Mouse (Mus musculus): ENCODE data around the gene Gsdma. TPM values are rescaled to one million over a fixed set of nuclear protein-coding genes. Genes with fewer than 3 reads are reported as not detected.

Gene Gsdma
- not detected for total RNA-seq (2023)

GRCm38 (mm10) chr11:98664091-98664490, at the start of gene Gsdma:
TSS of gene Gsdma (plus strand) at chr11:98664351.

GRCm38 (mm10) chr11:98625611-98626410, 38.3 kb upstream of the Gsdma start, which contains the start of the genes Gm12355 and Gsdma3:
TSS of gene Gm12355 (minus strand) at chr11:98625661.
TSS of gene Gsdma3 (plus strand) at chr11:98626360.

GRCm38 (mm10) chr11:98646459-98646858, 17.7 kb upstream of the Gsdma start, which contains the start of gene Gsdma2:
TSS of gene Gsdma2 (plus strand) at chr11:98646759.

DNA sequence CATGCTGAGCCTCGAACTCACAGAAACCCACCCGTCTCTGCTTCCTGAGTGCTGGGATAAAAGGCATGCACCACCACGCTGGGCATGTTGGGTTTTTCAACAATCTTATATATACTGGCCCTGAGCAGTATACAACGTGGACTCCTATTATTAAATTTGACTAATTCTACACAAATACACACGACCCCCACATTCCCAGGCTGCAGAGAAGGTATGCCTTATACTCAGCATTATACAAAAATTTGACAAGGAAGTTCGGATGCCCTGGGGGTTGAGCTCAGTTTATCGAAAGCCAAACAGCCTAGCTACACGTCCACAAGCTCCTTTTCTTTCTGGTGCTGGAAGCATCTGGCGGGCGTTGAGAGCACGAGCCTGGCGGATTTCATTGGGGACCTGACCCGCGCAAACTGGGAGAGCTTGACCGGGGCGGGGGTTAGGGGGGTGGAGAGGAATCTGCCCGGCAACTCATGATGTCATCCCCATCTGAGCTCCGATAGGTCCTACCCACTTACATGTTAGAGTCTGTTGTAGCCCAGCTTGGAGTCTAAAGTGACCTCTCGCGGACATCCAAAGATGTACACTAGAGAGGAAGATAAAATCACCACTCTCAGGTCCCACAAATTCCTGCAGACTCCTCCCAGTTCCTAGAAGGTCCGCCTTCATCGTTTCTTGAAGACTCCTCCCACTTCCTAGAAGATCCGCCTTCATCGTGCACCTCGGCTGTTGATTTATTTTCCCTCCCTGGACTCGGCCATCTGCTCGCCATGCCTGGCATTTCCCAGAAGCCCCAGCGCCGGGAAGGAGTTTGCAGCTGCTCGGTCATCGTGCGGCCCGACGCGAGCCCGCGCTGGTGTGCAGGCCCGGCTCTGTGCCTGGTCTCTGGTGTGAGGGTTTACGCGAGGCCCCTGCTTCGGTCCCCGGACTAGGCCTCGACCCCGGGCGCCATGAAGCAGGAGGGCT, 17.9 kb downstream of the Gsdma start, which contains the start of gene Psmd3:
TSS of gene Psmd3 (plus strand) at position 769 of the 960 bp plus-strand sequence.

GRCm38 (mm10) chr11:98701213-98701670, 37.1 kb downstream of the Gsdma start, which contains the start of gene Csf3:
TSS of gene Csf3 (plus strand) at chr11:98701263.

Other genes with a start within 250 kb of the Gsdma start
- gene Mien1, start 225.4 kb upstream of the Gsdma start, total RNA-seq (2023), result 10 to 100 TPM; 51.1 to 52.2 TPM
- 1 to 10 TPM in 1 of 2 experiments, under 1 TPM in 1; 0.77 to 1.1 TPM for gene Grb7, start 218.0 kb upstream of the Gsdma start, total RNA-seq (2023)
- 100 to 1,000 TPM; 627 to 726 TPM for gene Ikzf3, start 118.3 kb upstream of the Gsdma start, total RNA-seq (2023)
- 10 to 100 TPM in 1 of 2 experiments, 1 to 10 TPM in 1; 4.8 to 12.8 TPM for gene Zpbp2, start 113.3 kb upstream of the Gsdma start, total RNA-seq (2023)
- gene Ormdl3, start 77.0 kb upstream of the Gsdma start, total RNA-seq (2023), result 10 to 100 TPM; 19.3 to 19.6 TPM
- not detected for gene Lrrc3c, start 66.1 kb upstream of the Gsdma start, total RNA-seq (2023)
- 10 to 100 TPM; 24.9 to 27.5 TPM for gene Gm12355, start 38.7 kb upstream of the Gsdma start, total RNA-seq (2023)
- not detected for gene Gsdma3, start 38.0 kb upstream of the Gsdma start, total RNA-seq (2023)
- gene Gsdma2, start 17.6 kb upstream of the Gsdma start, total RNA-seq (2023), result not detected
- gene Psmd3, start 18.2 kb downstream of the Gsdma start, total RNA-seq (2023), result 10 to 100 TPM; 70.5 to 80.3 TPM
- not detected for gene Csf3, start 36.9 kb downstream of the Gsdma start, total RNA-seq (2023)
- gene Med24, start 65.1 kb downstream of the Gsdma start, total RNA-seq (2023), result 10 to 100 TPM; 95.9 to 99.3 TPM
- 10 to 100 TPM in 1 of 2 experiments, 1 to 10 TPM in 1; 8.1 to 10.3 TPM for gene Thra, start 76.3 kb downstream of the Gsdma start, total RNA-seq (2023)
- 1 to 10 TPM; 1.5 to 2.3 TPM for gene Nr1d1, start 111.0 kb downstream of the Gsdma start, total RNA-seq (2023)
- gene Msl1, start 131.2 kb downstream of the Gsdma start, total RNA-seq (2023), result 100 to 1,000 TPM; 146 to 155 TPM
- gene Casc3, start 140.6 kb downstream of the Gsdma start, total RNA-seq (2023), result 100 to 1,000 TPM in 1 of 2 experiments, 10 to 100 TPM in 1; 94.5 to 108 TPM
- gene Rapgefl1, start 172.4 kb downstream of the Gsdma start, total RNA-seq (2023), result 1 to 10 TPM; 3.1 to 3.5 TPM
- gene Wipf2, start 199.3 kb downstream of the Gsdma start, total RNA-seq (2023), result 10 to 100 TPM; 49.3 to 49.6 TPM
- 1 to 10 TPM; 2.0 to 3.0 TPM for gene Cdc6, start 243.4 kb downstream of the Gsdma start, total RNA-seq (2023)